ENCODE assay signal across 12 mouse cellular contexts in the genomic region with DNA sequence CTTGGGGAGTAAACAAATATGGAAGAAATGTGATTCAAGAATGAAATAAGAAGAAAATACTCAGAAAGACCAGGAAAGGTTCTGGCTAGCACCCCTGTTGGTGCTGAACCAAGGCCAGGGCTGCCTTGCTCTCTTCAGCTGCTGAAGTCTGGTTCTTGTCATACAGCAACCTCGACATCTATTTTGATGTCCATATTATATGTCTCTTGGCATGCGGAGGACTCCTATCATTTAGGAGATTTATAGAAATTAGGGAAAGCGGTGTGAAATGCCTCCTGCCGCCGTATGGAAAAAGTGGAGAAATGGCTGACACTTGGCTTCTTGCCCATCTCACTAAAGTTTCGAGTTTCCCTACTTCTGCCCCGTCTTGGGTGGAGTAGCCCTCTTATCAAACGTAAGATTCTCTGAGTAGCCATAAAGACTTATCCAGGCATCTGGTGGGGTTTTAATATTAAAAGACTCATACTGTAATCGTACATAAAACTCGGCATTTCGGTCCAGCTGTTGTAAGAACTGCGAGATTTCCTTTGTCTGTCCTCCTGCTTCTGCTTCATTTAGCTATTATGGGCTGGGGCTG.
"Had no signal": no experiment of that assay in that cellular context is flagged by ENCODE, and none has a peak within 500 bp of the region (broad histone marks: within the 10 kb centered on the region; RNA-seq: fewer than 3 reads in every experiment).

No protein-coding gene starts in this region.

- ATAC-seq: inflammation-experienced regulatory T-cells, adult 6 months had no signal

- H3K4me2 ChIP-seq: liver, embryonic 15.5 days; midbrain, embryonic 12.5 days had no signal

- H3K27ac ChIP-seq: left cerebral cortex, adult 2 months; liver, embryonic 15.5 days; macrophage; midbrain, embryonic 12.5 days had no signal

- H3K9me3 ChIP-seq: liver, embryonic 15.5 days; midbrain, embryonic 12.5 days had no signal

- H3K9ac ChIP-seq: liver, embryonic 15.5 days; midbrain, embryonic 12.5 days had no signal

- DNase-seq: kidney, postnatal 14 days; lung, adult 2 months; lung, postnatal 10 days; right cerebral cortex, adult 18-20 months; right cerebral cortex, postnatal 25 days; thymus, postnatal 36 days had no signal

- H3K27me3 ChIP-seq: liver, embryonic 15.5 days; midbrain, embryonic 12.5 days had no signal

- H3K4me1 ChIP-seq: megakaryocyte, embryonic 14.5 days; midbrain, embryonic 12.5 days had no signal

- H3K36me3 ChIP-seq: liver, embryonic 15.5 days; midbrain, embryonic 12.5 days had no signal

- H3K4me3 ChIP-seq: left cerebral cortex, adult 2 months; liver, embryonic 15.5 days; megakaryocyte, embryonic 14.5 days; midbrain, embryonic 12.5 days had no signal
